In the genomic region with DNA sequence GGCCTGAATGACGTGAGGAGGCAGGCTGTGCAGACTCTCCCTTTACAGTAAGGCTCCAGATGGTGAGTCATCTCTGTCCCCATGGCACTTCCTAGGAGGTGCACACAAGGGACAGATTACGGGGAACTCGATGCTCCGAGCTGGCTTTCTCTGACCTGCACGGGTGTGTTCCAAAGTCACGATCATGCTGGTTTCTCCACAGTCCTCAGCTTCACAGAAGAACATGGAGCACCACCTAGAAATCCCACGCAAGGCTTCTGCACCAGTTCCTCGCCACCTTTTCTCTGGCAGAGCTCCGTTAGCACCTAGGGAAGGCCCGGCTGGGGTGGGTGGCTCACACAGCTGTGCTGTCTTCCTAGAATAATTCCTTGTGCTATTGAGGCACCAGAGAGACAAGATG, we compare ENCODE assay signal across 22 mouse cellular contexts. TPM values are rescaled to one million over a fixed set of nuclear protein-coding genes. Genes with fewer than 3 reads are reported as not detected.
A peak's percentile ranks its signal among the peaks of the same experiment; 100 is the strongest.
DNase-seq lines count a peak whose midpoint lies in the region; ATAC-seq and TF ChIP-seq lines count a peak whose summit lies in the region.
"Had no signal": no experiment of that assay in that cellular context is flagged by ENCODE, and none has a peak within 500 bp of the region (broad histone marks: within the 10 kb centered on the region; RNA-seq: fewer than 3 reads in every experiment).

No protein-coding gene starts in this region.

- no peak for TF ChIP-seq CTCF in bone marrow macrophage, adult 2 months (IDR thresholded peaks at IDR 0.05; ENCODE audit: low read depth, low read length)

- intact Hi-C loops in left cerebral cortex, postnatal 10 days (cut with DNase I): no loop called here

- H3K4me3 ChIP-seq in bone marrow macrophage, adult 2 months (ENCODE audit: insufficient read depth, low read length): peak overlapping the region; percentile 58
- H3K4me3 ChIP-seq: heart, embryonic 10.5 days; layer of hippocampus, adult 2 months; limb, embryonic 15.5 days; midbrain, embryonic 10.5 days; neural tube, embryonic 15.5 days had no signal

- DNase-seq in left cerebral cortex, adult 18-20 months (ENCODE audit: low spot score in 2 of 2): peak; percentile 73 to 82
- DNase-seq in left cerebral cortex, postnatal 10 days (ENCODE audit: extremely low spot score in 1 of 2, low spot score in 2 of 2): no peak
- DNase-seq in frontal cortex, postnatal 36 days (ENCODE audit: low spot score in 2 of 2): peak; percentile 77 to 87
- DNase-seq in kidney, postnatal 4 days: no peak
- no peak for DNase-seq in cerebellum, adult 11 months
- no peak for DNase-seq in kidney, postnatal 36 days
- DNase-seq: B cell, adult 2 months; cerebellum, adult 18-20 months; gastrocnemius, postnatal 10 days; kidney, adult 8-10 months; retina, postnatal 1 day; thymus, adult 18-20 months had no signal

- H3K4me1 ChIP-seq in bone marrow macrophage, adult 2 months (ENCODE audit: control insufficient read depth, insufficient read depth, low read length): peaks cover 41% of the 10 kb centered on the region
- H3K4me1 ChIP-seq: limb, embryonic 15.5 days had no signal

- TF ChIP-seq POLR2A in bone marrow macrophage, adult 2 months (IDR thresholded peaks at IDR 0.05; ENCODE audit: borderline replicate concordance, low read depth, low read length): no peak

- H3K27ac ChIP-seq in bone marrow macrophage, adult 2 months (ENCODE audit: insufficient read depth, low read depth, low read length): peak overlapping the region; percentile 47
- H3K27ac ChIP-seq: heart, embryonic 10.5 days; hindbrain, postnatal 0 days; layer of hippocampus, adult 2 months; limb, embryonic 15.5 days; midbrain, embryonic 10.5 days; neural tube, embryonic 15.5 days had no signal

- peak; percentile 36 for ATAC-seq in megakaryocyte, adult 5-6 weeks (ENCODE audit: poor library complexity, severe bottlenecking)
- ATAC-seq: hindbrain, postnatal 0 days; lung, postnatal 0 days; Patski had no signal

RNA-seq across cellular contexts. Expression of a gene that starts 43.9 kb away (rescaled TPM):
- 1 to 10 TPM; 8.4 to 9.8 TPM for total RNA-seq in left cerebral cortex, adult 18-20 months (2021)
- total RNA-seq in left cerebral cortex, postnatal 10 days (2021): 1 to 10 TPM; 4.8 to 6.4 TPM
- polyA plus RNA-seq in bone marrow macrophage, adult 2 months (2012; ENCODE audit: insufficient read depth, insufficient read length, missing spikeins): 8.2 and 8.6 TPM in 2 replicates
- total RNA-seq in megakaryocyte, adult 5-6 weeks (2015): 29.8 and 32.4 TPM in 2 replicates
- 24.6 and 28.5 TPM in 2 replicates for total RNA-seq in megakaryocyte, adult 5-6 weeks (2017)

Comparison
In these comparisons a context has a peak if more than half of its experiments do, and no peak if none do; other contexts are left out.
1. DNase-seq: peak in left cerebral cortex, adult 18-20 months (2 of 2) and frontal cortex, postnatal 36 days (2 of 2); none in left cerebral cortex, postnatal 10 days (0 of 2), kidney, postnatal 4 days (0 of 2), cerebellum, adult 11 months (single experiment) and kidney, postnatal 36 days (0 of 2).